Mouse (Mus musculus): ENCODE data around the gene P2rx2. TPM values are rescaled to one million over a fixed set of nuclear protein-coding genes. Genes with fewer than 3 reads are reported as not detected.

Gene P2rx2
- total and polyA plus RNA-seq, 2 experiments from 2014 or later: not detected

GRCm38 (mm10) chr5:110385263-110385662, 42.3 kb upstream of the P2rx2 start:
- Histone ChIP-seq H3K27me3 (ENCODE audit: control insufficient read depth, insufficient read depth, low read length) (no peaks in the 10 kb centered on the region), H3K9ac (replicated peaks; ENCODE audit: low read depth, low read length) (no peak overlapping the region), H3K27ac (ENCODE audit: low read depth) (no peak overlapping the region), H3K4me1 (ENCODE audit: control insufficient read depth, insufficient read depth) (peaks cover 19% of the 10 kb centered on the region), H3K9me3 (replicated peaks; ENCODE audit: control insufficient read depth, low read length) (no peaks in the 10 kb centered on the region), H3K4me3 (ENCODE audit: low read depth, low read length) (no peak overlapping the region), H3K36me3 (replicated peaks; ENCODE audit: control insufficient read depth, insufficient read depth, low read length) (no peaks in the 10 kb centered on the region; the same call in 1 of the 2 replicates), H3K4me2 (ENCODE audit: low read depth, low read length) (no peak overlapping the region)
- TF ChIP-seq EP300 (IDR thresholded peaks at IDR 0.05; ENCODE audit: low read depth): no peak
- DNase-seq (ENCODE audit: low spot score) (no peak), ATAC-seq (ENCODE audit: insufficient read depth, low read depth) (no peak)
- 66% methylated on average over 4 of the region's 4 CpGs for WGBS

GRCm38 (mm10) chr5:110384491-110384890, 41.5 kb upstream of the P2rx2 start:
- ATAC-seq (ENCODE audit: insufficient read depth, low read depth) (no peak), DNase-seq (ENCODE audit: low spot score) (no peak)
- no peak overlapping the region for H3K9ac ChIP-seq (replicated peaks; ENCODE audit: low read depth, low read length)
- no peak overlapping the region for H3K4me3 ChIP-seq (ENCODE audit: low read depth, low read length)
- H3K4me1 ChIP-seq (ENCODE audit: control insufficient read depth, insufficient read depth): peaks cover 12% of the 10 kb centered on the region
- no peak overlapping the region for H3K27ac ChIP-seq (ENCODE audit: low read depth)
- peaks cover 1% of the 10 kb centered on the region; the same call in 1 of the 2 replicates for H3K36me3 ChIP-seq (replicated peaks; ENCODE audit: control insufficient read depth, insufficient read depth, low read length)
- no peaks in the 10 kb centered on the region for H3K9me3 ChIP-seq (replicated peaks; ENCODE audit: control insufficient read depth, low read length)
- TF ChIP-seq CTCF (IDR thresholded peaks at IDR 0.05; ENCODE audit: low read depth): no peak
- no peak for TF ChIP-seq EP300 (IDR thresholded peaks at IDR 0.05; ENCODE audit: low read depth)
- H3K27me3 ChIP-seq (ENCODE audit: control insufficient read depth, insufficient read depth, low read length): no peaks in the 10 kb centered on the region
- 88% methylated on average over 6 of the region's 6 CpGs for WGBS
- no peak overlapping the region for H3K4me2 ChIP-seq (ENCODE audit: low read depth, low read length)

GRCm38 (mm10) chr5:110379823-110380222, 36.8 kb upstream of the P2rx2 start:
- Histone ChIP-seq H3K9ac (replicated peaks; ENCODE audit: low read depth, low read length) (no peak overlapping the region), H3K27me3 (ENCODE audit: control insufficient read depth, insufficient read depth, low read length) (no peaks in the 10 kb centered on the region), H3K9me3 (replicated peaks; ENCODE audit: control insufficient read depth, low read length) (no peaks in the 10 kb centered on the region), H3K27ac (ENCODE audit: low read depth) (no peak overlapping the region), H3K4me2 (ENCODE audit: low read depth, low read length) (no peak overlapping the region), H3K36me3 (replicated peaks; ENCODE audit: control insufficient read depth, insufficient read depth, low read length) (peaks cover 38% of the 10 kb centered on the region), H3K4me1 (ENCODE audit: control insufficient read depth, insufficient read depth) (no peaks in the 10 kb centered on the region), H3K4me3 (ENCODE audit: low read depth, low read length) (no peak overlapping the region)
- 89% methylated on average over 4 of the region's 4 CpGs for WGBS
- no peak for ATAC-seq (ENCODE audit: insufficient read depth, low read depth)
- no peak for TF ChIP-seq EP300 (IDR thresholded peaks at IDR 0.05; ENCODE audit: low read depth)
- no peak for DNase-seq (ENCODE audit: low spot score)

- DNase-seq (ENCODE audit: low spot score): no peak
- no peak for ATAC-seq (ENCODE audit: insufficient read depth, low read depth)
- no peaks in the 10 kb centered on the region for H3K27me3 ChIP-seq (ENCODE audit: control insufficient read depth, insufficient read depth, low read length)
- no peak for TF ChIP-seq CTCF (IDR thresholded peaks at IDR 0.05; ENCODE audit: low read depth)
- no peak for TF ChIP-seq EP300 (IDR thresholded peaks at IDR 0.05; ENCODE audit: low read depth)
- no peaks in the 10 kb centered on the region for H3K4me1 ChIP-seq (ENCODE audit: control insufficient read depth, insufficient read depth)
- no peak overlapping the region for H3K4me3 ChIP-seq (ENCODE audit: low read depth, low read length)
- H3K27ac ChIP-seq (ENCODE audit: low read depth): no peak overlapping the region
- WGBS: 85% methylated on average over 15 of the region's 15 CpGs
- H3K9me3 ChIP-seq (replicated peaks; ENCODE audit: control insufficient read depth, low read length): no peaks in the 10 kb centered on the region
- H3K4me2 ChIP-seq (ENCODE audit: low read depth, low read length): no peak overlapping the region
- no peak overlapping the region for H3K9ac ChIP-seq (replicated peaks; ENCODE audit: low read depth, low read length)
- peaks cover 44% of the 10 kb centered on the region for H3K36me3 ChIP-seq (replicated peaks; ENCODE audit: control insufficient read depth, insufficient read depth, low read length)
Observed at GRCm38 (mm10) chr5:110379086-110379485, 36.1 kb upstream of the P2rx2 start.

GRCm38 (mm10) chr5:110378181-110378583, 35.2 kb upstream of the P2rx2 start:
- WGBS: 51% methylated on average over 19 of the region's 20 CpGs
- H3K4me1 ChIP-seq (ENCODE audit: control insufficient read depth, insufficient read depth): no peaks in the 10 kb centered on the region
- no peak overlapping the region for H3K4me3 ChIP-seq (ENCODE audit: low read depth, low read length)
- H3K27me3 ChIP-seq (ENCODE audit: control insufficient read depth, insufficient read depth, low read length): no peaks in the 10 kb centered on the region
- H3K27ac ChIP-seq (ENCODE audit: low read depth): no peak overlapping the region
- DNase-seq (ENCODE audit: low spot score) (no peak), ATAC-seq (ENCODE audit: insufficient read depth, low read depth) (peak; percentile 30; the same call in 1 of the 2 replicates)
- no peak overlapping the region for H3K4me2 ChIP-seq (ENCODE audit: low read depth, low read length)
- TF ChIP-seq EP300 (IDR thresholded peaks at IDR 0.05; ENCODE audit: low read depth) (no peak), CTCF (IDR thresholded peaks at IDR 0.05; ENCODE audit: low read depth) (no peak)
- peaks cover 53% of the 10 kb centered on the region for H3K36me3 ChIP-seq (replicated peaks; ENCODE audit: control insufficient read depth, insufficient read depth, low read length)
- no peak overlapping the region for H3K9ac ChIP-seq (replicated peaks; ENCODE audit: low read depth, low read length)
- H3K9me3 ChIP-seq (replicated peaks; ENCODE audit: control insufficient read depth, low read length): no peaks in the 10 kb centered on the region

GRCm38 (mm10) chr5:110376802-110377433, 33.9 kb upstream of the P2rx2 start:
- DNase-seq (ENCODE audit: low spot score): peak; percentile 35
- Histone ChIP-seq H3K9ac (replicated peaks; ENCODE audit: low read depth, low read length) (no peak overlapping the region), H3K27me3 (ENCODE audit: control insufficient read depth, insufficient read depth, low read length) (no peaks in the 10 kb centered on the region), H3K36me3 (replicated peaks; ENCODE audit: control insufficient read depth, insufficient read depth, low read length) (peaks cover 56% of the 10 kb centered on the region), H3K9me3 (replicated peaks; ENCODE audit: control insufficient read depth, low read length) (no peaks in the 10 kb centered on the region), H3K4me1 (ENCODE audit: control insufficient read depth, insufficient read depth) (no peaks in the 10 kb centered on the region), H3K4me3 (ENCODE audit: low read depth, low read length) (no peak overlapping the region), H3K27ac (ENCODE audit: low read depth) (no peak overlapping the region), H3K4me2 (ENCODE audit: low read depth, low read length) (no peak overlapping the region)
- ATAC-seq (ENCODE audit: insufficient read depth, low read depth): peak; percentile 21; the same call in 1 of the 2 replicates
- WGBS: 63% methylated on average over 8 of the region's 8 CpGs
- TF ChIP-seq CTCF (IDR thresholded peaks at IDR 0.05; ENCODE audit: low read depth) (peak; percentile 83), EP300 (IDR thresholded peaks at IDR 0.05; ENCODE audit: low read depth) (no peak)
